Mouse (Mus musculus) heart, embryonic 11.5 days (tissue): ENCODE measurements around the gene 2510009E07Rik. TPM values are rescaled to one million over a fixed set of nuclear protein-coding genes. Genes with fewer than 3 reads are reported as not detected.

Experiments
- ATAC-seq: fragments of 200-750 bp; cut with Nextera tagmentation; replicated peaks from 2 replicates; pipeline ENCODE4 v1.8.0; 2017; ENCODE audit warnings: moderate library complexity; ENCODE audit not compliant: insufficient number of reproducible peaks, low FRiP score, low TSS enrichment
- H3K27ac ChIP-seq: fragments of 300-500 bp; sonication (generic); 2 replicates; pipeline ENCODE4 v1.5.1; 2014; ENCODE audit warnings: mild to moderate bottlenecking, low read depth, low read length
- H3K27me3 ChIP-seq: fragments of 300-500 bp; sonication (generic); 2 replicates; pipeline ENCODE4 v1.6.1; 2014; ENCODE audit warnings: mild to moderate bottlenecking, low read length, mixed read lengths; ENCODE audit not compliant: control insufficient read depth, insufficient read depth
- H3K36me3 ChIP-seq: fragments of 300-500 bp; sonication (generic); 2 replicates; pipeline ENCODE4 v1.6.1; 2014; ENCODE audit warnings: mild to moderate bottlenecking, low read length, moderate library complexity, mixed read lengths; ENCODE audit not compliant: control insufficient read depth, insufficient read depth
- H3K4me1 ChIP-seq: fragments of 300-500 bp; sonication (generic); 2 replicates; pipeline ENCODE4 v1.6.1; 2014; ENCODE audit warnings: low read length; ENCODE audit not compliant: control insufficient read depth, insufficient read depth
- H3K4me2 ChIP-seq: fragments of 300-500 bp; sonication (generic); 2 replicates; pipeline ENCODE4 v1.6.1; 2014; ENCODE audit warnings: mild to moderate bottlenecking, moderate library complexity
- H3K4me3 ChIP-seq: fragments of 300-500 bp; sonication (generic); 2 replicates; pipeline ENCODE4 v1.5.1; 2014; ENCODE audit warnings: low read depth, low read length
- H3K9ac ChIP-seq: fragments of 300-500 bp; sonication (generic); 2 replicates; pipeline ENCODE4 v1.6.1; 2014; ENCODE audit warnings: mild to moderate bottlenecking, low read depth, low read length, moderate library complexity
- H3K9me3 ChIP-seq: fragments of 300-500 bp; sonication (generic); replicated peaks from 2 replicates; pipeline ENCODE4 v1.6.1; 2016; ENCODE audit warnings: low read length; ENCODE audit not compliant: control insufficient read depth
- WGBS: fragments of 180-500 bp; shearing (Covaris S2); extraction: QIAGEN DNeasy Blood & Tissue Kit; methylation state at CpG from one replicate; pipeline ENCODE4 v1.1.7; 2014; ENCODE audit not compliant: insufficient replicate concordance; 5-methylcytosine and 5-hydroxymethylcytosine counted together
- polyA plus RNA-seq: library from polyadenylated mRNA; unstranded; fragments of >200 nt; fragmentation: Nextera tagmentation; extraction: Ambion mirVana; gene quantifications from 2 replicates; pipeline ENCODE4 v1.2.1, GENCODE M21; 2014

Gene 2510009E07Rik
- polyA plus RNA-seq, 1 experiment from 2014 or later: 15.7 TPM

DNA sequence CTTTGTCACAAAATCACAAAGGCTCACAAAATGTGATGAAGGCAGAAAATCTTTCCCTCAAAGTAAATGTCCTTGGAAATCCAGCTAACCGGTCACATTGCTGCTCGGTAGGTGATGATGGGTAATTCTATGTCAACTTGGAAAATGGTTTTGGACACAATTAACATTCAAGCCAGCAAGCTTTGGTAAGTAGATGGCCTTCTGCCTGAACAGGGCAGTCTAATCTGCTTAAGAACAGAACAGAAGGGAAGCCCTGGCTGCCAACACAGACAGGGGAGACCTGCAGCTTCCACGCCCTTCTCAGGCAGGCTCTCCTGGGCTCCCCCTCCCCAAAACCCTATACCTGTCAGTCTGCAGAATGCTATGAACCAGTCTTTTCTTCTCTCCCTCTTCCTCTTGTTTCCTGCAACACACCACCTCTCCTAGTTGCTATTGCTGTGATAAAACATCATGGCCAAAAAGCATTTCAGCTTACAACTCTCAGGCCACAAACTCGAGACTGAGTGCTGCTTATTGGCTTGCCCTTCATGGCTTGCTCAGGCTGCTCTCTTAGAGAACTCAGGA is 29.0 kb downstream of the 2510009E07Rik start:
- ATAC-seq: no peak
- H3K9ac ChIP-seq: no peak overlapping the region

GRCm38 (mm10) chr16:21664633-21665363 is 29.7 kb downstream of the 2510009E07Rik start:
- no peaks in the 10 kb centered on the region for H3K36me3 ChIP-seq
- no peak overlapping the region for H3K27ac ChIP-seq
- no peak overlapping the region for H3K9ac ChIP-seq
- no peak for ATAC-seq
- no peaks in the 10 kb centered on the region for H3K9me3 ChIP-seq
- WGBS: 26% methylated on average over 18 of the region's 18 CpGs
- no peak overlapping the region for H3K4me3 ChIP-seq
- no peaks in the 10 kb centered on the region for H3K4me1 ChIP-seq
- H3K4me2 ChIP-seq: 0 out of 2 replicates have a peak overlapping the region, but pooled peaks have one; percentile 0
- peaks cover 7% of the 10 kb centered on the region; the same call in 1 of the 2 replicates for H3K27me3 ChIP-seq

More for the DNA sequence above, 29.0 kb downstream of the 2510009E07Rik start:
- 23% methylated on average over 4 of the region's 4 CpGs for WGBS
- no peaks in the 10 kb centered on the region for H3K36me3 ChIP-seq
- no peak overlapping the region for H3K4me2 ChIP-seq
- H3K4me1 ChIP-seq: no peaks in the 10 kb centered on the region
- no peaks in the 10 kb centered on the region for H3K9me3 ChIP-seq
- H3K4me3 ChIP-seq: no peak overlapping the region
- H3K27me3 ChIP-seq: peaks cover 7% of the 10 kb centered on the region; the same call in 1 of the 2 replicates
- H3K27ac ChIP-seq: no peak overlapping the region

DNA sequence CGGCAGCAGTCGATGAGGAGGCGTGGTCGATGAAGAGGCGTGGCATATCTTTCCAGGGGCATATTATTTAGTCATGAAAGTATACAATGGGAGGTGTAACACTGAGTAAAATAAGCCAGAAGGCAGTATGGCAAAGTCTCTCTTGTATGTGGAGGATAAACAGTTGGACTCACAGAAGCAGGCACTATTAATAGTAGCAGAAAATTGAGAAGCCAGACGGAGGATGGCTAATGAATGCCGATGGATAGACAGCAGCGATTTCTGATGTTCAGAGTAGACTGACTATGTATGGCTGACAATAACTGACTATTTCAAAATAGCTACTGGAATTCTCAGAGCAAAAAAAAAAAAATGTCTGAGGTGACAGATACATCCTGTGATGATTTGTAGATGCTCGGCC is 38.5 kb downstream of the 2510009E07Rik start:
- H3K27me3 ChIP-seq: no peaks in the 10 kb centered on the region
- no peaks in the 10 kb centered on the region for H3K9me3 ChIP-seq
- no peak overlapping the region for H3K4me3 ChIP-seq
- H3K4me2 ChIP-seq: no peak overlapping the region
- no peak for ATAC-seq
- no peak overlapping the region for H3K9ac ChIP-seq
- peaks cover 3% of the 10 kb centered on the region; the same call in 1 of the 2 replicates for H3K36me3 ChIP-seq
- WGBS: 78% methylated on average over 9 of the region's 9 CpGs
- H3K27ac ChIP-seq: no peak overlapping the region
- 0 out of 2 replicates have a peak, but pooled peaks cover 4% of the 10 kb centered on the region for H3K4me1 ChIP-seq

GRCm38 (mm10) chr16:21655291-21655690 is 39.2 kb downstream of the 2510009E07Rik start:
- H3K27ac ChIP-seq: no peak overlapping the region
- WGBS: 35% methylated on average over 6 of the region's 6 CpGs
- no peak overlapping the region for H3K4me2 ChIP-seq
- ATAC-seq: no peak
- no peak overlapping the region for H3K4me3 ChIP-seq
- peaks cover 3% of the 10 kb centered on the region; the same call in 1 of the 2 replicates for H3K36me3 ChIP-seq
- H3K9ac ChIP-seq: no peak overlapping the region
- H3K9me3 ChIP-seq: no peaks in the 10 kb centered on the region
- H3K4me1 ChIP-seq: 0 out of 2 replicates have a peak, but pooled peaks cover 4% of the 10 kb centered on the region
- no peaks in the 10 kb centered on the region for H3K27me3 ChIP-seq

DNA sequence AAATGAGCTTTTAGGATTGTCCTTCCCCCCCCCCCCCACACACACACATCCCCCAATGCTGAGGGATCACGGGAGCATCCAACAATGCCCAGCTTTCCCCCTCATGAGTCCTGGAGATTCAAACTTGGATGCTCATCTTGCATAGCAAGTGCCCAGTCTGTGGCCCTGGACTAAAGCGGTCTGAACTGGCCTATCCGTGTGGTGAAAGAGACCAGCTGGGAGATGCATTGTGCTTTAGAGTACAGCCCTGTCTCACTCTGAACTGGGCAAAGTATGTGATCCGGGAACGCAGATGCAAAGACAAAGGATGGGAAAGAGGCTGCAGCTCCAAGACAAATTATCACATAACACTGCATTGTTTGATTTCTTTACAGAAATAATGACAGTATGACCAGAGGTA is 40.1 kb downstream of the 2510009E07Rik start:
- no peak overlapping the region for H3K4me2 ChIP-seq
- no peak for ATAC-seq
- H3K36me3 ChIP-seq: peaks cover 3% of the 10 kb centered on the region; the same call in 1 of the 2 replicates
- H3K9ac ChIP-seq: no peak overlapping the region
- no peak overlapping the region for H3K4me3 ChIP-seq
- H3K27me3 ChIP-seq: no peaks in the 10 kb centered on the region
- H3K27ac ChIP-seq: no peak overlapping the region
- no peaks in the 10 kb centered on the region for H3K9me3 ChIP-seq
- 0 out of 2 replicates have a peak, but pooled peaks cover 4% of the 10 kb centered on the region for H3K4me1 ChIP-seq
- WGBS: 77% methylated on average over 5 of the region's 5 CpGs

GRCm38 (mm10) chr16:21653151-21653550 is 41.3 kb downstream of the 2510009E07Rik start:
- no peak overlapping the region for H3K4me2 ChIP-seq
- H3K27me3 ChIP-seq: no peaks in the 10 kb centered on the region
- no peak overlapping the region for H3K27ac ChIP-seq
- H3K4me3 ChIP-seq: no peak overlapping the region
- peaks cover 3% of the 10 kb centered on the region; the same call in 1 of the 2 replicates for H3K36me3 ChIP-seq
- H3K4me1 ChIP-seq: 0 out of 2 replicates have a peak, but pooled peaks cover 4% of the 10 kb centered on the region
- ATAC-seq: no peak
- 69% methylated on average over 15 of the region's 15 CpGs for WGBS
- no peak overlapping the region for H3K9ac ChIP-seq
- no peaks in the 10 kb centered on the region for H3K9me3 ChIP-seq

DNA sequence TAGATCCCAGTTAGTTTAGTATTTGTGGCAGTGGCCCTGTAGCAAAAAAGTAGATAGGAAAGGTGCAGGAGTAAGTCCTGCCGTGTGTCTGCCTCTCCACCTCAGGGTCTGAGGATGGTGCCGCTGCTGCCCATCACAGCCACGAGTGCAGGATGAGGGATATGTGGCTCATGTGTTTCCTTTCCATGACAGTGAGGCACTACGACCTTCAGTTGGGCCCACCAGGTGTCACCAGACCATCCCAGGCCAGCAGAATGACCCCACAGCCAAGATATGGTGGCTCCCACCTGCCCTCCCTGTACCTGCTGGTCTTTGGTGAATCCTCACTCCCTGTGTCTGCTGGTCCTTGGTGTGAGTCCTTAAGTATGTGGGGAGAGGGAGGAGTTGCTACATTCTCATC is 43.3 kb downstream of the 2510009E07Rik start:
- no peaks in the 10 kb centered on the region; the same call in 1 of the 2 replicates for H3K36me3 ChIP-seq
- H3K27ac ChIP-seq: no peak overlapping the region
- no peaks in the 10 kb centered on the region for H3K9me3 ChIP-seq
- H3K27me3 ChIP-seq: no peaks in the 10 kb centered on the region
- peaks cover 10% of the 10 kb centered on the region; the same call in 1 of the 2 replicates for H3K4me1 ChIP-seq
- no peak overlapping the region for H3K4me3 ChIP-seq
- 69% methylated on average over 4 of the region's 4 CpGs for WGBS
- no peak for ATAC-seq
- H3K9ac ChIP-seq: no peak overlapping the region
- H3K4me2 ChIP-seq: no peak overlapping the region

GRCm38 (mm10) chr16:21650289-21650688 is 44.2 kb downstream of the 2510009E07Rik start:
- H3K9ac ChIP-seq: no peak overlapping the region
- 88% methylated on average over 3 of the region's 3 CpGs for WGBS
- H3K4me3 ChIP-seq: no peak overlapping the region
- H3K4me2 ChIP-seq: no peak overlapping the region
- H3K27ac ChIP-seq: no peak overlapping the region
- peaks cover 13% of the 10 kb centered on the region; the same call in 1 of the 2 replicates for H3K4me1 ChIP-seq
- H3K9me3 ChIP-seq: no peaks in the 10 kb centered on the region
- H3K27me3 ChIP-seq: no peaks in the 10 kb centered on the region
- no peaks in the 10 kb centered on the region; the same call in 1 of the 2 replicates for H3K36me3 ChIP-seq
- no peak for ATAC-seq
